Mouse (Mus musculus): ENCODE results near the gene Ephb6.
"Not testable (repeated sequence)": the region's sequence is repeated elsewhere in the genome, so short reads cannot be mapped to it uniquely, and the experiment has no call there.

The Ephb6 gene

GRCm38 (mm10) chr6:41605061-41605793 is at the start of gene Ephb6:
TSS of gene Ephb6 (plus strand) at chr6:41605482.
- DNase-seq, result peak; percentile 54

- DNase-seq, result no peak
Observed at GRCm38 (mm10) chr6:41556389-41556788, 48.9 kb upstream of the Ephb6 start.

DNA sequence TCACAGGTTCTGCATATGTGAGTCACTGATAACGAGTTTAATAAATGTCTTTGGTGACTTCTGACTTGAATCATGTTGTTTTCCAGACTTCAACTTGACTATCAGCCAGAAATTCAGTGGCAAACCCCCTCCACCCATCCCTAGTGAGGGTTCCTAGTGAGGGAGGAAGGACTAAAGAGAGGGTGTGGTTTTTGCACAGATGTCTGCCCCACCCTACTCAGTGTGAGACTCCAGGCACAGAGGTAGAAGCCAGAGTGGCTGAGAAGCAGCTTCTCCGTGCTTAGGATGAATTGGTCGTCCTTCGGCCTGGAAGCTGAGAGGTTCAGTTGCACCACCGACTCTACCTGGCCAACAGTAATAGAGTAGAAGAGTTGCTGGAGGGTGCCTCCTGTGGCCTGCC is 47.8 kb upstream of the Ephb6 start:
- DNase-seq, result no peak

DNA sequence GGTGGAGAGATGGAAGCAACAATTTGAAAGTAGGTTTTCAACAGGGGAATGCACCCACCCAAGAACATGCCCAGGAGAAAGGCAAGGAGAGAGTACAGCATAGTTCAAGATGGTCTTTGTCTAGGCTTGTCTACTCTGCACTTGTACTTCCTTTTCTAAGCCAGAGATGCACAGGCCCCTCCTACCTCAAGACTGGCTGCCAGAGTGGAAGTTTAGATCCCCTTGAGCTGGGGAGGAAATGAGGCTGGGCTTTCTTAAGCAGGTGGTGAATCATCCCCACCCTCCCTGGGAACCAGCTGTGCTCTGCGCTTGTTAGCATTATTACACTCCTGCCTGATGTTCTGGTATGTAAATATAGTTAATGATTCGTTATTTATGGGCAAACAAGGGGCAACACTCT is 47.0 kb upstream of the Ephb6 start:
- no peak for DNase-seq

- DNase-seq, result no peak
Observed at GRCm38 (mm10) chr6:41559331-41559730, 46.0 kb upstream of the Ephb6 start.

- peak; percentile 53 for DNase-seq
Observed at GRCm38 (mm10) chr6:41560273-41560672, 45.0 kb upstream of the Ephb6 start.

DNA sequence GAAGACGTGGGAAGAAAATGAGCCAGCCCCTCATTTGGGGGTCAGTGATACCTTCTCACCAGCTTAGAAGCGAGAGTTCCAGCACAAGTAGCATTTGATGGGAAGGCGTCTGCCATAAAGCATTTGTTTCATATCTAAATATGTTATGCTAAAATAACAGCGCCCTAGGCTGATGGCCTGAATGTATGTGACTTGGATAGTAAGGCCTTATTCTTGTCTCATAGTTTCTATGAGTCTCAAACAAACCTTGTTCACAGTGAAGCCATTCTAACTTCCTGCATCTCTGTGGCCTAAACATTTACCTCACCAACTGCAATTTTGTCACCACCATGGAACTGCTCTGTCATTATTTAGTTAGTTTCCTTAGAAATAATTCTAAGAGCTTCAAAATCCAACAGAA is 42.7 kb upstream of the Ephb6 start:
- no peak for DNase-seq

DNA sequence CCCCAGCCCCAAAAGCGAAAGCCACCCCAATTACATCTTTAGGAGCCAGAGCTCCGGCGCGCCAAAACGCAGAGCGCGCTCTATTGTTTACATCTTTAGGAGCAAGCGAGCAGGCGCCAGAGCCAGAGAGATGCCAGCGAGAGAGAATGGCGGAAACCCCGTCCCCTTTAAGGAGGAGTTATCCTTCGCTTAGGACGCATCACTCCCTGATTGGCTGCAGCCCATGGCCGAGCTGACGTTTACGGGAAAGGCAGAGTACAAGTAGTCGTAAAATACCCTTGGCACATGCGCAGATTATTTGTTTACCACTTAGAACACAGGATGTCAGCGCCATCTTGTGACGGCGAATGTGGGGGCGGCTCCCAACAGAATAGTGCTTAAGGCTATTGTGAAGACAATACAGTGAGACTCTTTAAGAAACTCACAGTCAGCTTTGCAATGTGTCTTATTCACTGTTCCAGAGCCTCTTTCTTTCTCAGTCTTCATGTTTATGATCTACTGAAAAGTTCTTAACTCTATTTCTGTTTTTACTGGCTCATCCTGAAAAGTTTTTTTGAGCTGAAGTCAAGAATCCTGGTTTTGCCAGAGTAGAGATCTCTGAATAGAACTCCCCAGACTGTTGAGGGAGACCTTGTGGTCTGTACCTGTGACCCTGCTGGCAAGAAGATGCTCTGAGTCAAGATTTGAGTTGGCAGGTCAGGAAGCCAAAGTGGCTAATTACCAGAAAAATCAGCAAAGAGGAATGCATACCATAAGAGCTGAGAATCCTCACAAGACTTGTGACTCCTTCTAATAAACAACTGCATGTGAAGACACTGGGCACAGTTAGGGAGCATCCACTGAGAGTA is 42.0 kb upstream of the Ephb6 start:
- DNase-seq, result not testable (repeated sequence)

- no peak for DNase-seq
Observed at GRCm38 (mm10) chr6:41565261-41565660, 40.0 kb upstream of the Ephb6 start.

DNA sequence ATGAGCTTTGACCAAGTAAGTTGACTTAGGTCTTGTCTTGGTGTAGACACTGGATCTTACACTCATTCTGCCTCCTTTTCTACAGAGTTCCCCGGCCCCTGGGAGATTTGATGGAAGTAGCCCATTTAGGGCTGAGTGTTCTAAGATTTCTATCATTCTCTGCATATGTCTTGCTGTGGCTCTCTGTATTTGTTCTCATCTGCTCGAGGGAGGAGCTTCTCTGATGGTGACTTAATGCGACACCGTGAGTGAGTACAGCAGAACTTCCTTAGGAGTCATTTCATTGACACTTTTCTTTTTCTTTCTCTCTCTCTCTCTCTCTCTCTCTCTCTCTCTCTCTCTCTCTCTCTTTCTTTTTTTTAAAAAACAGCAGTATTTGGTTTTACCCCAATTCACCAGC is 38.3 kb upstream of the Ephb6 start:
- DNase-seq, result no peak

GRCm38 (mm10) chr6:41569078-41569477 is 36.2 kb upstream of the Ephb6 start:
- no peak for DNase-seq

GRCm38 (mm10) chr6:41576526-41577097 is 28.7 kb upstream of the Ephb6 start:
- no peak for DNase-seq

GRCm38 (mm10) chr6:41577297-41577696 is 28.0 kb upstream of the Ephb6 start:
- DNase-seq, result no peak

- DNase-seq, result no peak
Observed at GRCm38 (mm10) chr6:41581295-41581694, 24.0 kb upstream of the Ephb6 start.

DNA sequence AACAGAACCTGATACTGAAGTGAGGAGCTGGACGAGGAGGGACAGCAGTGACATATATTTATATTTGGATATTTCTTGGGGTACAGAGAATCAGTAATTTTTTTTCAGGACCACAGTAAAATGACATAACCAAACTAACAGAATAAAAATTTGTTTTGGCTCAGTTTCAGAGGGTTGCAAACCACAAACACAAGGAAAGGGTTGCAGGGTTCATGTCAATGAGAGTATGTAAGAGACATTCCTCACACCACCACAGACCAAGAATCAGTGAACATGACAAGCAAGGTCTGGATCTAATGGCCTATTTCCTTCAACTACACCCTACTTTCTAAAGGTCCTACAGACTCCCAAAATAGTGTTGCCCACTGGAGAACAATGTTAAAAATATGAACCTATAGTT is 23.1 kb upstream of the Ephb6 start:
- DNase-seq, result no peak

GRCm38 (mm10) chr6:41604401-41605050 is 756 bp upstream of the Ephb6 start:
- DNase-seq, result no peak

DNA sequence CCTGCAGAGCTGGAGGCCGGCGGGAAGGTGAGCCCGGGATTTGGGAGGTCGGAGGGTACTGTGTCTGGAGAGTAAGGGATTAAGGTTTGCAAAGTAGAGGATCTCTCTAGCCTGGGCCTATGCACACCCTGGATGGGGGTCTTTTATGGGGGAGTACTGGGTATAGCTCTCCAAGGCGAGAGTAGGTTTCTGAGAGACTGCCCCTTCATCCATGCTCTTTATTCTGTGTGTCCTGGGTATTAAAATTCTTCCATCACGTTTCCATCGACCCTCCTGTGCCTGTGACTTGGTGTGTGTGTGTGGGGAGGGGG is 467 bp downstream of the Ephb6 start:
- DNase-seq, result no peak

DNA sequence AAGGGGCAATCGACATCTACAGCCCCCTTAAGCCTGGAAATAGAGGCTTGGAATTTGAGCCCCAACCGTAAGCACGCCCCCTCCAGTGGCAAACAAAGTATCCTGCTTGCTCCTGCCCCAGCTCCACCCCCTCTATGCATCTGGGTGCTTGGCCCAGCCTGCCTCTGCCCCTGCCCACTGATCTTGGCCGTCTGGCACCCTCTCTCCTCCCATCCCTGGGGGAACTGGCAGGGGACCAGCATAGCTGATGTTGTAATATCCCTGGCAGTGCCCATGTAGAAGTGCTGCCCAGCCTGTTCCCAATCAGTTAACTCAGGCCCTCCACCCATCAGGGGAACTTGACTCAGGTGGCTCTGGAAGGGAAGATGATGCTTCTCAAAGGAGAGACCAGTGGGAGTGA is 932 bp downstream of the Ephb6 start:
- DNase-seq, result peak; percentile 59

DNA sequence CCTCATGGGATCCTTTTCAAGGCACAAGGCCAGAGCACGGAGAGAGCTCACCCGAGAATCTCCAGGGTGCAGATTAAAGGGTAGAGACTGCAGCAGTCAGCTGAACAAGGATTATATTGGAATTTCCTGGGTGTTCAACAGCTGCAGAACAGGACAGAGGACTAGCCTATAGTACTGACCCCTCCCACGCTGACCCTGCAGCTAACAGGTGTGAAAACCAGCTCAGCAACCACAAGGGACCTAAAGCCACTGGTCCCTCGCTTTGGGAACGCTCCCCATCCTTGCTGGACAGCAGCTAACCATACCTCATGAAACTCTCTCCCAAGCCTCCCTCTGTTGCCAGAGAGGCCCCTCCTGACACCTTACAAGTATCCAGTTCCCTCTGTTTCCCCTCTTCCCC is 2.4 kb downstream of the Ephb6 start:
- no peak for DNase-seq

- DNase-seq, result no peak
Observed at GRCm38 (mm10) chr6:41620173-41620798, 15.0 kb downstream of the Ephb6 start.

DNA sequence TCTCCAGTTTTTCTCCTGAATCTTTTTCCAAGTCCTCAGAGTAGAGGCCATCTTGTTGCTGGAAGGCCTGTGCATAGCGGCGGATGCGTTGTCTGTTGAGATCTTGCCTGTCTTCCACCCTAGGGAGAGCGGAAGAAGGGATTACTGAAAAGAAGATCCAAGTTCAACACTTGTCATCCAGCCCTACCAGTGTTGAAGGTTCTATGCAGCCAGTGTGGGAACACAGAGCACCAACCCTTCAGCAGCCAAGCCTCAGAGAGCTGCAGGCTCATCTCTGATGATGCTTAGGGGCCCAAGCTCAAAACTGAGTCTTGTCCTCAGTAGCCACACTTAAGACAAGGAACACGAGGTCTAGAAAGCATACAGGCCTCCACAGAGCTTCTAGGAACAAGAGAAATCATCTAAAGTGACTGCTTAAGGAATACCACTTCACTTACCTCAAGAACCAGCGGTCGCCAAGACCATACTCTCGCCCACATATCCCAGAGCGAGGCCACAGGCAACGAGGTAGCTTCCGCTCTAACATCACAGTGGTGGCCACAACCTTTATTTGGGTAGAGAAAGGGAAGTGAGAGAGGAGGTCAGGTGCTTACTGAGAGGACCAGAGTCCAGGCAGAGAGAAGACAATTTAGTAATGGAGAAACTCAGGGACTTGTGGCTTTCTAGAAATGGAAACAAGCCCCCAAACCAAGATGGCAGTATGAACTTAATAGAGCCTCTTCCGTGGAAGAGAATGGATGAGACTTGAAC is 16.1 kb downstream of the Ephb6 start:
- no peak for DNase-seq

DNA sequence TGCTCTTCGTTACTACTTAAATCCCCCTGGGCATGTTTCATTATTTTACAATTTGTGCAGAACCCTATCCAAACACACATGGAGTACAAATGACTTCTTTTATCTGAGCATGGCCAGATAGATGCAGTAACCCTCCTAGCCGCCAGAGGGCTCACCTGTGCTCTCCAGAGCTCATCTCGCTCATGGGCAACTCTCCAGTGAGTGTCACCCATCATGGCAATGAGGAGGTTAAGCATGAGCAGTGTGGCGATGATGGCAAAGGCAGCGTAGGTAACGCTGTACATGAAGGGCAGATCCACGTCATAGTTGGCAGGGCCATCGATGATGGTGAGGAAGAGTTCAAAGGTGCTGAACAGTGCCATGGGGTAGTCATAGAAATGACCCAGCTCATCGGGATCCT is 17.4 kb downstream of the Ephb6 start:
- no peak for DNase-seq
